Mouse (Mus musculus) cerebellum, postnatal 10 days (tissue): ENCODE measurements at regions not wholly inside any gene's neighbourhood (a gene's known extent, or its start where the extent isn't known, plus 50 kb on each side); places are given as distances from the start of the nearest gene placed in this dataset.

Experiments
- DNase-seq, 2 experiments: peaks; one replicate each; pipeline ENCODE4 v3.0.0; 2021; ENCODE audit warnings: mixed read lengths in 2 of 2

- no peak for DNase-seq
These were observed 1380.4 kb upstream of the Cdh8 start for GRCm38 (mm10) chr8:100796628-100797027.

- DNase-seq = no peak
These were observed 1377.7 kb upstream of the Cdh8 start for GRCm38 (mm10) chr8:100793951-100794350.

DNA sequence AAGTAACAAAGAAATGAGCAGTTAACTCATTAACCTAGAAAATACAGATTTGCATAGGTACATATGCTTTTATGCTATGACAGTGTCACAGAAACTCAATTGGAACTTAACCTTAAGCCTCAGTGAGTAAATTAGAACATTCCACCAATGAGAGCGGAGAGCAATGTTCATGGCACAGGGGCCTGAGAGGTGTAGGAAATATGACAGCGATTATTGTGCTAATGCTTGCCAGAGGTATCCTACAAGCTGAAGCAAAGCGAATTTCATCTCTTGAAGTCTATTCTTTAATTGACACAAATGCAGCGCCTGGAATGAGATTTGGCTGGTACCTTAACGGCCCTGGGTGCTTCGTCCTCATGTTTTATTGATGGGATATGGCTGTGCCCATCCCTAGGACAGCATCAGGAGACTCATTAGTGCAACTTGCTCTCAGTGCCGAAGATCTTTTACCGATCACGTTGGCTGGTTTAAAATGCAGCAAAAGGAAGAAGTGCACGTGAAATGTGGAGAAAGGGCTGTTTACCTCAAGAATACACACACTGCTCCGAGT lies 1374.4 kb upstream of the Cdh8 start:
- no peak for DNase-seq

- no peak for DNase-seq
These were observed 1371.9 kb upstream of the Cdh8 start for GRCm38 (mm10) chr8:100788132-100788531.

- DNase-seq = peak; percentile 79 to 80
These were observed 1356.6 kb upstream of the Cdh8 start for GRCm38 (mm10) chr8:100772742-100773370.

GRCm38 (mm10) chr8:100769617-100770016 lies 1353.3 kb upstream of the Cdh8 start:
- no peak for DNase-seq

GRCm38 (mm10) chr8:100733927-100734326 lies 1317.7 kb upstream of the Cdh8 start:
- DNase-seq = peak in 1 of 2 experiments; percentile 7

DNA sequence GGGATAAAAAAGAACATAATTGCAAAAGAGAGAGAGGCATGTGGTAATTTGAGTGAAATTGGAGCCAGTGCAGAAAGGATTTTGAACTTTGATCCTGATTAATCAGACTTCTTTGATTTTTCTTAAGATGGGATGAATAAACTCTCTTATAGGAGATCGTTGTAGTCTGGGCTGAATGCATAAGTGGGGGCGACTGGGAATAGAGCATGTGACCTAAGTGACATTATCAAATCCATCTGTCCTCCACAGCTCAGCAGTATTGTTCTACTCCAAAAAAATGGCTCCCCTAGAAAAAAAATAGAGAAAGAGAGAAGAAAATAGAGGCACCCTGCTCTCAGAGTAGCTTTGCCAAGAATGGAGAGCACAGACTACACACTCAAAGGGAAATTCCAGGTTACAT lies 1286.1 kb upstream of the Cdh8 start:
- no peak for DNase-seq

- DNase-seq = no peak
These were observed 1278.8 kb upstream of the Cdh8 start for GRCm38 (mm10) chr8:100695043-100695442.

DNA sequence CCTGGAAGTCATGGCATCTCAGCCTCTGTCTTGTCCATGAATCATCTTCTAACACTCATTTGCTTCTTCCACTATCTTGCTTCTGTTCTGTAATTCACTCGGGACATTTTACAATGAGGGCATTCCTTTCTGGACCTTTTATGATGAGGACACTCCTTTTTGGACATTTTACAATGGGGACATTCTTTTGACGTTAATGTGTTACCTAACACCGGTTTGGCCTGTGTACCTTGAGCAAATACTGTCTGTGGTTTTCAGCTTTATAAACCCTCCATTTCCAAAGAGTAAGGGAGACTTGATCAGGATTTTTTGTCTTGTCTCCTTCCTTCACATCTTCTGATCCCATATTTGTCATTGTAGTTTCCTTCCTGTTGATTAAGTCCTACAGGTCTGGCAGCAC lies 1262.3 kb upstream of the Cdh8 start:
- DNase-seq = no peak
